Mouse (Mus musculus) heart, adult 8-10 months (tissue): ENCODE results near the gene Atp1a2. TPM values are rescaled to one million over a fixed set of nuclear protein-coding genes. Genes with fewer than 3 reads are reported as not detected.

Source experiments
- DNase-seq: peaks from one replicate; pipeline ENCODE4 v3.0.0; 2022; ENCODE audit warnings: low spot score
- total RNA-seq, 4 experiments: library from RNA; stranded (reverse); gene quantifications; 2 replicates each; pipeline ENCODE4 v1.2.4; 2022

Atp1a2 gene
- total RNA-seq, 4 experiments from 2014 or later: 457 to 541 (median 497) TPM

- peak; percentile 54 for DNase-seq
Measured at GRCm38 (mm10) chr1:172324725-172325124, 26.9 kb upstream of the Atp1a2 start.

DNA sequence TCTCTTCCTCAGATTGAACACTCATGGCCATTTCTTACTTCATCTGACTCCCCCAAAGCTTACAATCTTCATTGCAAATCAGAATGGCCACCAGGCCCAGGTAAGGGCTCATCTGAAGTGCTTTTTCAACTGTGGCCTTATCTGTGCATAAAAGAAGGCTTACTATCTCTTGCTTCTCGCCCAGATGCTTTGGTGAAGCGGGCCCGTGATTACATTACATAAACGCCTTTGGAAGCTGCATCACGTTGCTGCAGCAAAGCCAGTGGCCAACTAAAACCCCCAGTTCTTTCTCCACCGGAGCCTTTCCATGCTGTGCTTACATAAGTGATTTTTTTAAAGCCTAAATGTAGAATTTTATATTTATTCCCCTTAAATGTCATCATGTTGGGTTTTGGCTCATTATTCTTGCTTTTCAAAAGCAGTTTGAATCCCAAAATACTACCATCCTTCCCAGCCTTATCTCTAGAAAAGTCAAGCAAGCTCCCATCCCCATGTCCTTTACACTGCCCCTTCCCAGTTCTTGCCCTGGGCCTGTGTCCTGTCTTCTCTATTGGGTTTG is 26.0 kb upstream of the Atp1a2 start:
- DNase-seq: no peak

- no peak for DNase-seq
Measured at GRCm38 (mm10) chr1:172323298-172323697, 25.4 kb upstream of the Atp1a2 start.

DNA sequence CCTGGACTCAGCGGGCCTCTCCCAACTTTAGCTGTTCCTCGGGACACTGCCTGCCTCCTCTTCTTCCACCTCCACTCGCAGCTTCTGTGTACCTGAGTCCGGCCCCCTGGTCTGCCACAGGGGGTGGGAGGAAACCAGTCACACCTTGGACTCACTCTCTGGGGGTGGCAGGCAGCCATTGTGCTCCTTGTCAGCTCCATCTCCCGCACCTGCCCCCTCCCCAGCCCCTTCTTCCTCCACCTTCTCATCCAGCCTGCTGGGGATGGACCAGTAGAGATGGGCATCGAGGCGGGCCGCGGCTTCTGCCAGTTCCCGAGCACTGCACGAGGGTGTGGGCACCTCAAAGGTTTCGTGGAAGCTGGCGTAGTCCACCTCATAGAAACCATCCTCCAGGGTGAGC is 24.9 kb upstream of the Atp1a2 start:
- DNase-seq: no peak

DNA sequence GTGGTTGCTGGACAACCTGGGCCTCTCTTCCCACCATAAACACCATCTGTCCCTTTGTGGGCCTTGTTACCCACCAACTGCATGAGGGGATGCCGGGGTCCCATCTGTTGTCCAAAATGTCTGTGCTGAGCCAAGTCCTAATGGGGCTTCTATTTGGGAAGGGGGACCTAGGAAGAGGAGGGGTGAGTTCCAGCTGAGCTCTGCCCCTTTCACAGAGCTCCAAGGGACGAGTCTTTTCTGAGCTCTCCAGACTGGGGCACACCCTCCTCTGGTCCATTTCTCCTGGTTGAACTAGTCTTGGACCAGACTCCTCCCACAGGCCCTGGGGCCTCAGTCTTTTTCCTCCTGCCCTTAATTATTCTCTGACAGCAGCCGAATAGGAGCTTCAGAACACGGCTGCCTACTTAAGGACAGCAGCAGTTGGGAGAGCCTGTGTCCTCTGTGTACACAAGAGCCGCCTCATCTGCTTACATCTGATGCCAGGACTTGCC is 22.1 kb upstream of the Atp1a2 start:
- DNase-seq: no peak

- no peak for DNase-seq
Measured at GRCm38 (mm10) chr1:172319346-172319745, 21.5 kb upstream of the Atp1a2 start.

DNA sequence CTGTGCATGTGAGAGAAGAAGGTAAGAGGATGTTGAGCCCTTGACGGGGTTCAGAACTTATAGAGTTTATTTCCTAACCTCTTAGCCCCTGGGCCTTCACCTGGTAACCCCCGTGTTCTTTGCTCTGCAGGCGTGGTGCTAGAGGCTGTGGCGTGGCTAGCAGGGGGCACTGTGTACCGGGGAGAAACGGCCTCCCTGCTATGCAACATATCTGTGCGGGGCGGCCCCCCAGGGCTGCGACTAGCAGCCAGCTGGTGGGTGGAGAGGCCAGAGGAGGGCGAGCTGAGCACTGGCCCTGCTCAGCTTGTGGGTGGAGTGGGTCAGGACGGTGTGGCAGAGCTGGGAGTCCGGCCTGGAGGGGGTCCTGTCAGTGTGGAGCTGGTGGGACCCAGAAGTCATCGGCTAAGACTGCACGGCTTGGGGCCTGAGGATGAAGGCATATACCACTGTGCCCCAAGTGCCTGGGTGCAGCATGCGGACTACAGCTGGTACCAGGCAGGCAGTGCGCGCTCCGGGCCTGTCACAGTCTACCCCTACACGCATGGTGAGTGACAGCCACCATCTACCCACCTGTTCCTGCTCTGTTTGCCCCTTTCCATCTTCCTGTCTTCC is 20.7 kb upstream of the Atp1a2 start:
- DNase-seq: no peak

GRCm38 (mm10) chr1:172317946-172318345 is 20.1 kb upstream of the Atp1a2 start:
- DNase-seq: no peak

DNA sequence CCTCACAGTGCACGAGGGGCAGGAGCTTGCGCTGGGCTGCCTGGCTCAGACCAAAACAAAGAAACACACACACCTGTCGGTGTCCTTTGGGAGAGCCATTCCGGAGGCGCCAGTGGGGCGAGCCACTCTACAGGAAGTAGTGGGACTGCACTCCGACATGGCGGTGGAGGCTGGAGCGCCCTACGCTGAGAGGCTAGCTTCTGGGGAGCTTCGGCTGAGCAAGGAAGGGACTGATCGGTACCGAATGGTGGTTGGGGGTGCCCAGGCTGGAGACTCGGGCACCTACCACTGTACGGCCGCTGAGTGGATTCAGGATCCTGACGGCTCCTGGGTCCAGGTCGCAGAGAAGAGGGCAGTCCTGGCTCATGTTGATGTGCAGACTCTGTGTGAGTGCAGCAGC is 19.6 kb upstream of the Atp1a2 start:
- no peak for DNase-seq

DNA sequence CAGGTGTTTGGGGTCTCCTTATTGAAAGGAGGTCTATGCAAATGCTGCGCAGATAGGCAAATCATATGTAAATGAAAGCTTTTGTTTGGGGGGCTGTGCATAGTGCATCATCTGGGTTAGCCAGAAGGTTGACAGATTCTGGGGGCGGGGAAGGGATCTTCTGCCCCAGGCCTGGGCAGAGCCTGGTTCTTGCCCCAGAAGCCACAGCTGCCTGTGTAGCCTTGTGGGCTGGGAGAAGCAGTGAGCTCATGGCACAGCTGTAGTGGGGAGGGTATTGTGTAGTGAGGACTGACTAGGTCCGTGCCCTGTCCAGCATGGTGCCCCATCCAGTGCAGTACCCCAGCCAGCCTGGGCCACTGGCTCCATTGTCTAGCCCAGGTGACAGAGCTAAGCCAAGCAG is 17.0 kb upstream of the Atp1a2 start:
- DNase-seq: no peak

DNA sequence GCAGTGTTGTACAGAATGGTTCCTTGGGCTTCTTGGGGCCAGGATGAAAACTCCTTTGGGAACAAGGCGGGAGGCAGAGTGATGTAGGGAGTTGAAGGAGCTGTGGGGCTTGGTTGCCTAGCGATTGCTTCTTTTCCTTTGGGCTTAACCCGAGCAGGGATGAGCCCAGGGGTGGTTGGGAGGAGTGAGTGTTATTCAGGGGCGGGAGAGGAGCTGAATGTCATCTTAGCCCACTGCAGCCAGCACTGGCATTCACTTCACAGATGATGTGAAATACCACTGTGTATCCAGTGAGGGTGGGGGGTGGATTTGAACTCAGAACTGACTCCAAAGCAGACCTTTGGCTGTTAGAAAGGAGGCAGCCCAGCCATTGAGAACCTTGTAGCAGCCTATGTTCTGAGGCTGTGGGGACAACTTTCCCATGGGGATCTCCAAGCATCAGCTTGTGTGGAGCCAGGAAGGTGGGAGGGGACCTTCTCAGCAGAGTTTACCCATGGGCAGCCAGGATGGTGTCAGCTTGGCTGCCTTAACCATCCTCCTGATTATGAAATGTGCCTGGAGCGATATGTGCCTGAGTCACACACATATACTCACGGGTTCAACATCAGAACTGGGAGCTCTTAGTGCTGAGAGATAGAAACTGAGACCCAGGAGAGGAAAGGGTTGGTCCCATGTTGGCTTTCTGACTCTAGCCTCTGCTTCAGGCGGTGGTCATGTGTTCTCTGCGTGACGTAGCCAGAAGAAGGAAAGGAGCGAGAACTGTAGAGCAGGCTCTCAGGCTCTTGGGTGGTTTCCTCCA is 15.9 kb upstream of the Atp1a2 start:
- no peak for DNase-seq

GRCm38 (mm10) chr1:172312768-172313561 is 15.1 kb upstream of the Atp1a2 start:
- no peak for DNase-seq

DNA sequence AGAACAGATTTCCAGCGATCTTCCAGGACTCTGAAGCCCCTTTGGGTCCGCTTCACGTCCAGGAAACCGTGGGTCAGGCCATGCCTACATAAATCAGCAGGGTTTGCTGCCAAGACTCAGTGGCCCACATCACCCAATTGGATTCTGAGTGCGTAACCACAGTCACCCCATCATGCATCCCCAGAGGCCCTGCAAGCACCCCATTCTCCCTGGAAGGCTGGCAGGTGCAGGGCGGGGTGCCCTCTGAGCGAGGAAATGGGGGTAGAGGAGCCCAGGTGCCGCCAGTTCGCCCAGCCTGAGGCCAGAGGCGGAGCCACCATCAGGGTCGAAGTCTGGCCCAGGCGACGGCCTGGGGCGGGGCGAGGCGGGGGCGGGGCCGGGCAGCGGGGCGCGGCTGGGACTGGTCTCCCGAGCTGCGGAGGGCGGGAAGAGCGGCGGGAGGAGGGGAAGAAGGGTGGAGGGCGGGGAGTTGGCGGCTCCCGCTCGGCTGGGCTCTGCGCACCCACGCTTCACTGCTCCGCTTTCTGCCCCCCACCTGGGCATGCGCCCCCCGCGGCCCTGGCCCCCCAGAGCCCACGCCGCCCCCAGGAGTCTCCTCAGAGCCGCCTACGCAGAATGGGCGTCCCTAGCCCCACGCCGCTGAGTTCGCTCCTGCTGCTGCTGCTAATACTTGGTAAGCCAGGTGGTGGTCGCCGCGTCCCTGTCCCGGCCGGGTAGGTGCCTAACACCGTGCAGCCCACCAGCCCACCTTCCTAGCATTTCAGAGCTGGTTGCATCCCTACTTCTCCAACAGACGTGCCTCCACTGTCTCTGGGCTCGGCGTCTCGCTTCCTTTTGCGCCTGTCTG is 14.3 kb upstream of the Atp1a2 start:
- peak; percentile 83 for DNase-seq

GRCm38 (mm10) chr1:172311248-172311906 is 13.5 kb upstream of the Atp1a2 start:
- peak; percentile 79 for DNase-seq

- peak; percentile 94 for DNase-seq
Measured at GRCm38 (mm10) chr1:172309699-172310398, 12.0 kb upstream of the Atp1a2 start.

GRCm38 (mm10) chr1:172308409-172308808 is 10.5 kb upstream of the Atp1a2 start:
- no peak for DNase-seq

- no peak for DNase-seq
Measured at GRCm38 (mm10) chr1:172307936-172308335, 10.1 kb upstream of the Atp1a2 start.

GRCm38 (mm10) chr1:172306885-172307284 is 9.0 kb upstream of the Atp1a2 start:
- DNase-seq: no peak

DNA sequence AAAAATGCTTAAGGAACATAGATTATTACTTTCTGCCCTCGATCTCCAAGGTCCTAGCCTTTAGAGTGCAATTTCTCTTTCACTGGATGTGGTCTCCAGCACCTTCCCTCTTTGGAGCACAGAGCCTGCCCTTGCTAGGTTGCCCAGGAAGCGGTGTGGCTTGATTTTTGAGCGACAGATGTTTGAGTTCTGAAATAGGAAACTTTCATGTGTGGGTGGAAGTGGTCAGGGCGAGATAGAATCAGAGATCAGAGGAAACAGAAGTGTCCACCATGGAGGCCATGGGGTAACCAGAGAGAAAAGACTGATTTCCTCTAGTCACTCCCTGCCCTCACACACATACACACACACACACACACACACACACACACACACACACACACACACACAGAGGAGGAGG is 8.3 kb upstream of the Atp1a2 start:
- no peak for DNase-seq

GRCm38 (mm10) chr1:172305635-172306034 is 7.8 kb upstream of the Atp1a2 start:
- no peak for DNase-seq
